In genomic region chr17:45945005-45945404, GRCm38 (mm10) we compare ENCODE assay signal across 12 mouse cellular contexts.
DNase-seq lines count a peak whose midpoint lies in the region; ATAC-seq and TF ChIP-seq lines count a peak whose summit lies in the region.
"Had no signal": no experiment of that assay in that cellular context is flagged by ENCODE, and none has a peak within 500 bp of the region (broad histone marks: within the 10 kb centered on the region; RNA-seq: fewer than 3 reads in every experiment).

No protein-coding gene starts in this region.

- no peak overlapping the region for H3K9ac ChIP-seq in kidney, embryonic 15.5 days
- H3K9ac ChIP-seq: neural tube, embryonic 13.5 days had no signal

- H3K4me2 ChIP-seq in kidney, embryonic 15.5 days = no peak overlapping the region
- H3K4me2 ChIP-seq: neural tube, embryonic 13.5 days had no signal

- no peak for TF ChIP-seq CTCF in lung, adult 2 months (IDR thresholded peaks at IDR 0.05; ENCODE audit: insufficient read depth, low read length)

- no peaks in the 10 kb centered on the region for H3K9me3 ChIP-seq in kidney, embryonic 15.5 days (replicated peaks)
- H3K9me3 ChIP-seq: neural tube, embryonic 13.5 days had no signal

- peak; percentile 66 for DNase-seq in kidney, adult 11 months
- DNase-seq in kidney, adult 18-20 months = no peak
- peak; percentile 43 for DNase-seq in lung, adult 2 months
- no peak for DNase-seq in spleen, adult 18-20 months
- no peak for DNase-seq in gastrocnemius, postnatal 4 days (ENCODE audit: low spot score in 2 of 2)
- no peak for DNase-seq in ovary, postnatal 10 days (ENCODE audit: low spot score)
- DNase-seq: cerebellum, adult 9-11 months had no signal

- H3K4me3 ChIP-seq in kidney, embryonic 15.5 days (replicated peaks) = no peak overlapping the region
- H3K4me3 ChIP-seq in lung, adult 2 months (replicated peaks; ENCODE audit: extremely low read depth, low read depth, low read length) = no peak overlapping the region
- H3K4me3 ChIP-seq: neural tube, embryonic 13.5 days had no signal

- 50% methylated on average over 3 of the region's 3 CpGs for WGBS in kidney, embryonic 15.5 days
- WGBS in lung, adult 2 months = 61% methylated on average over 3 of the region's 3 CpGs

- H3K27me3 ChIP-seq in kidney, embryonic 15.5 days = no peaks in the 10 kb centered on the region
- H3K27me3 ChIP-seq: neural tube, embryonic 13.5 days had no signal

- peaks cover 31% of the 10 kb centered on the region for H3K4me1 ChIP-seq in kidney, embryonic 15.5 days
- 0 out of 2 replicates have a peak, but pooled peaks cover 2% of the 10 kb centered on the region for H3K4me1 ChIP-seq in lung, adult 2 months (ENCODE audit: control insufficient read depth, insufficient read depth, low read length)
- H3K4me1 ChIP-seq: neural tube, embryonic 13.5 days had no signal

- no peaks in the 10 kb centered on the region for H3K36me3 ChIP-seq in kidney, embryonic 15.5 days
- H3K36me3 ChIP-seq: neural tube, embryonic 13.5 days had no signal

- TF ChIP-seq POLR2A in lung, adult 2 months (IDR thresholded peaks at IDR 0.05; ENCODE audit: borderline replicate concordance, extremely low read depth, low read depth, low read length) = no peak

- peak; percentile 64 for ATAC-seq in kidney, embryonic 15.5 days (replicated peaks; ENCODE audit: low FRiP score)
- ATAC-seq: inflammation-experienced regulatory T-cells, adult 6 months; midbrain, embryonic 16.5 days had no signal

- H3K27ac ChIP-seq in kidney, embryonic 15.5 days = peak overlapping the region; percentile 45; the same call in 1 of the 2 replicates
- H3K27ac ChIP-seq: macrophage; neural tube, embryonic 13.5 days had no signal

Comparison
In these comparisons a context has a peak if more than half of its experiments do, and no peak if none do; other contexts are left out.
1. DNase-seq: peak in kidney, adult 11 months (single experiment) and lung, adult 2 months (single experiment); none in kidney, adult 18-20 months (single experiment), spleen, adult 18-20 months (0 of 2), gastrocnemius, postnatal 4 days (0 of 2) and ovary, postnatal 10 days (single experiment).